Mouse (Mus musculus): ENCODE results near the gene Sh2d5.

The Sh2d5 gene

DNA sequence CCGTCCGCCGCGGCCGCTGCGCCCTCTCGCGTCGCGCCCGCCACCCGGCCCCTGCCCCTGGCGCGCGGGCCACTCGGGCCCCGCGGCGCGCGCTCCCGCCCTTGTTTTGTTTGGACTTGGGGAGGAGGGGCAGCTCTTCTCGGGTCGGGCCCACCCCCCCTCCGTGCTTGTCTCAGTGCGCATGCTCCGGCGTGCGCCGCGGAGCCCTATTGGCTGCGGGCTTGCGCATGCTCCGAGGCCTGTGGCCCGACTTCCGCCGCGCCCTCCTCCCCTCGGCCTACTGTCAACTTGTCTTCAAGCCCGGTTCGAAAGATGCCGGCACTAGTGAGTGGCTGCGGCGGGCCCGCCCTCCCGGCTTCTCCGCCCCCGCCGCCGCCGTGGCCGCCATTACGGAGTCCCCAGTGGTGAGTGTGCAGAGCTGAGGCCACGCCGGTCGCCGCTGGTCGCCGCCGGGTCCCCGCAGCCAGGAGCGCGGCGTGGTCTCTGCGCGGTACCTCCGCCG lies 33.3 kb upstream of the Sh2d5 start:
- peaks cover 17% of the 10 kb centered on the region for H3K36me3 ChIP-seq (ENCODE audit: insufficient read depth, low read length)
- H3K9me3 ChIP-seq (ENCODE audit: low read length): no peaks in the 10 kb centered on the region
- TF ChIP-seq NANOG (IDR thresholded peaks at IDR 0.05; ENCODE audit: borderline replicate concordance, low read length) (no peak), POU5F1 (IDR thresholded peaks at IDR 0.05; ENCODE audit: borderline replicate concordance, low read length) (no peak), CTCF (conservative IDR thresholded peaks at IDR 0.05; ENCODE audit: low read length) (no peak)
- no peaks in the 10 kb centered on the region for H3K27me3 ChIP-seq (ENCODE audit: insufficient read depth, low read length)
- H3K4me1 ChIP-seq (replicated peaks; ENCODE audit: low read depth, low read length): peaks cover 52% of the 10 kb centered on the region
- H3K4me3 ChIP-seq (replicated peaks; ENCODE audit: low read length): peak overlapping the region; percentile 96

DNA sequence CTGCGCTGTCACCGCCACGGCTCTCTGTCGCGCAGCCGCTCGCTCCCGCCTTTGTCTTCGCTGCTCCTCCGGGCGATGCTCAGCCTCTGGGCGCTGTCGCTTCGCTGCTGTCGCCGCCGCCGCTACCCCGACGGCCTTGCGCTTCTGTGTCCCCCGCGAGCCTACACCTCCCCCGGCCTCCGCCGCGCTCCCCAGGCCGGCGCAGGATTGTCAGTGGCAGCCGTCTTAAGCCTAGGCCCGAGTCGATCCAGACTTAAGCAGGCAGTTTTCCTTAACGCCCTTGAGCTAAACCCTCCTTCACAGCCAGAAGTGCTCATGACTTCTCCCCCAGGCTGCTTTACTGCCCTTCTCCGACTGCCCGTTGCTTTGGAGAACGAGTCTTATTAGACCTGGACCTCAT lies 32.8 kb upstream of the Sh2d5 start:
- H3K4me1 ChIP-seq (replicated peaks; ENCODE audit: low read depth, low read length): peaks cover 57% of the 10 kb centered on the region
- no peaks in the 10 kb centered on the region for H3K27me3 ChIP-seq (ENCODE audit: insufficient read depth, low read length)
- H3K4me3 ChIP-seq (replicated peaks; ENCODE audit: low read length): peak overlapping the region; percentile 96
- H3K9me3 ChIP-seq (ENCODE audit: low read length): no peaks in the 10 kb centered on the region
- TF ChIP-seq CTCF (conservative IDR thresholded peaks at IDR 0.05; ENCODE audit: low read length) (no peak), NANOG (IDR thresholded peaks at IDR 0.05; ENCODE audit: borderline replicate concordance, low read length) (no peak), POU5F1 (IDR thresholded peaks at IDR 0.05; ENCODE audit: borderline replicate concordance, low read length) (no peak)
- H3K36me3 ChIP-seq (ENCODE audit: insufficient read depth, low read length): peaks cover 22% of the 10 kb centered on the region

DNA sequence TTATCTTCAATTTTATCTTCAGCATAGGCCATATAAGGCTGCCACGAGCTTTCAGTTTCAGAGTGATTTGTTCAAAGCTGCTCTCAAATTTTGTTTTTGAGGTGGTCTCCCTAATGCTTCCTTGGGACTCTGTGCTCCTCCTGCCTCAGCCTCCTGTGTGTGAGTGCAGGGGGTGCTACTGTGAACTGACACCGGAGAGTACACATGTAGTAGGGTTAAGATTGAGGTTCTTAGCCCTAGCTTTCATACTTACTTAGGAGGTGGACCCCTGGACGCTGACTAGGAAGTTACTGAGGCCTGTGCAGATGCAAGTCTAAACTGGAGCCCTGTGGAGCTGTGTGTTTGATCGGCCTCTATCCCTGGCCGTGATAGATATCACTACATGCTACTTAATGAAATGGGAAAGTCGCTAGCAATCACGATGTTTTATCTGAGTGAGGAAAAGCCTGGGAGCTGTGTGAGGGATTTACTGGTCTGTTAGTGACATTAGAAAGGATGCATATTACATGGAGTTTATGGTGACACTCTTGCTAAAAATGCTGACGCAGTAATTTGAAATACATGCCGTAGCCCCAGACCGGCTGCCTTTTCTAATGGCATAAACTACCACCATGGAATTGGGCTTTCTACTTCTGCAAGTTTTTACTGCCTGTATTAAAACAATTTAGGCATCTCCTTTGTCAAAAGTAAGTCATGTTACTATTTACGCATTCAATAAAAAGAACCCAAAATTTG lies 32.1 kb upstream of the Sh2d5 start:
- H3K4me1 ChIP-seq (replicated peaks; ENCODE audit: low read depth, low read length): peaks cover 64% of the 10 kb centered on the region
- H3K27me3 ChIP-seq (ENCODE audit: insufficient read depth, low read length): no peaks in the 10 kb centered on the region
- peaks cover 28% of the 10 kb centered on the region for H3K36me3 ChIP-seq (ENCODE audit: insufficient read depth, low read length)
- peak overlapping the region; percentile 96 for H3K4me3 ChIP-seq (replicated peaks; ENCODE audit: low read length)
- H3K9me3 ChIP-seq (ENCODE audit: low read length): no peaks in the 10 kb centered on the region
- TF ChIP-seq CTCF (conservative IDR thresholded peaks at IDR 0.05; ENCODE audit: low read length) (no peak), NANOG (IDR thresholded peaks at IDR 0.05; ENCODE audit: borderline replicate concordance, low read length) (no peak), POU5F1 (IDR thresholded peaks at IDR 0.05; ENCODE audit: borderline replicate concordance, low read length) (no peak)

DNA sequence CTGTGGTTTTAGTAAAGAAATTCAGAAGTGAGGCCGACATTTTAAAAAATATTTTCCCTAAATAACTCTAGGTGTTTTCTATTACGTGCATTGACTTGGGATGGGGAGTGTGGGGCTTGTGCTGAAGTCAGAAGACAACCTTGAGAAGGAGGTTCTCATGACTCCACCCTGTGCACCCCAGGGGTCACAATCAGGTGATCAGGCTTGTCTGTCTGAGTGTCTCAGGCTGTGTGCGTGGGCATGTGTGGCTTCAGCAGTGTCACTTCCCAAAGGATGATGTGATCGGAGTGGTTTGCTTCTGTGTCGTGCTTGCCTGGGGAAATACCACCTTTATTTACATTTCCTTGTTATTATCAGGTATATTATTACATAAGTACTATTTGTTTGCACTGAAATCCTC lies 30.9 kb upstream of the Sh2d5 start:
- peaks cover 39% of the 10 kb centered on the region for H3K36me3 ChIP-seq (ENCODE audit: insufficient read depth, low read length)

DNA sequence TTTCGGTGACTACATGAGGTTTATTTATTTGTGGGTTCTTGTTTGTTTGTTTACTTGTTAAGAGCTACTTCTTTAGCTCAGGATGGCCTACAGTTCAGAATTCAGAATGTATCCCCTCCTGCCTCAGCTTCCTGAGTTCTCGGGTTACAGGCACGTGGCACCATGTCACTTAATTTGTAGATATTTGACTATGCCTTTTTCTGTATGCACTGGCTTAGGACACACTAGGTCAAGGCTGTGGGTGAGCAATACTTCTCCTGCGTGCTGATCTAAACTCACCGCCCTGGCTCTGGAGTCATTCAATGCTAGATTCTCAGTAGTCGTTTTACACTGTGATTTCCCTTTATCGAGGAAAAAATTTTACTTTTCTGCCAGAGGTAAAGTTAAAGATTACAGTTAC lies 29.4 kb upstream of the Sh2d5 start:
- TF ChIP-seq CTCF (conservative IDR thresholded peaks at IDR 0.05; ENCODE audit: low read length) (no peak), NANOG (IDR thresholded peaks at IDR 0.05; ENCODE audit: borderline replicate concordance, low read length) (no peak), POU5F1 (IDR thresholded peaks at IDR 0.05; ENCODE audit: borderline replicate concordance, low read length) (no peak)
- no peaks in the 10 kb centered on the region for H3K27me3 ChIP-seq (ENCODE audit: insufficient read depth, low read length)
- H3K4me1 ChIP-seq (replicated peaks; ENCODE audit: low read depth, low read length): peaks cover 62% of the 10 kb centered on the region
- no peak overlapping the region for H3K4me3 ChIP-seq (replicated peaks; ENCODE audit: low read length)
- peaks cover 53% of the 10 kb centered on the region for H3K36me3 ChIP-seq (ENCODE audit: insufficient read depth, low read length)
- no peaks in the 10 kb centered on the region for H3K9me3 ChIP-seq (ENCODE audit: low read length)

More for the DNA sequence above, 30.9 kb upstream of the Sh2d5 start:
- Histone ChIP-seq H3K4me1 (replicated peaks; ENCODE audit: low read depth, low read length) (peaks cover 69% of the 10 kb centered on the region), H3K27me3 (ENCODE audit: insufficient read depth, low read length) (no peaks in the 10 kb centered on the region), H3K4me3 (replicated peaks; ENCODE audit: low read length) (peak overlapping the region; percentile 26; the same call in 1 of the 2 replicates), H3K9me3 (ENCODE audit: low read length) (no peaks in the 10 kb centered on the region)
- TF ChIP-seq POU5F1 (IDR thresholded peaks at IDR 0.05; ENCODE audit: borderline replicate concordance, low read length) (no peak), NANOG (IDR thresholded peaks at IDR 0.05; ENCODE audit: borderline replicate concordance, low read length) (no peak), CTCF (conservative IDR thresholded peaks at IDR 0.05; ENCODE audit: low read length) (no peak)

DNA sequence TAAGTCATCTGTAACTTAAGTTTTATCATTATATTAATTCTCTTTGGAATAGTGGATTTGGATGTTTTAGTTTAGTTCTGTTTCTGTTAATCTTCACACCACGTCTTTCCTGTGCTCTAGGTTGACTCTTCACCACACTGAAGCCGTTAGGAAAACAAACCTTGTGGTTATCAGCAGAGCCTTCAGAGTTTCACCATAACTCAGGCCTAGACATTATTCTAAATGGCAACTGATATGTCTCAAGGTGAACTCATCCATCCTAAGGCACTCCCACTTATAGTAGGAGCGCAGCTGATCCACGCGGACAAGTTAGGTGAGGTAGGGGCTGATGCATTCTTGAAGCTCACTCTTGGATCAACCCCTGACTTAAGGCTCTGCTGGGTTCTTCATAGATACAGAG lies 28.8 kb upstream of the Sh2d5 start:
- Histone ChIP-seq H3K9me3 (ENCODE audit: low read length) (no peaks in the 10 kb centered on the region), H3K4me1 (replicated peaks; ENCODE audit: low read depth, low read length) (peaks cover 59% of the 10 kb centered on the region), H3K36me3 (ENCODE audit: insufficient read depth, low read length) (peaks cover 59% of the 10 kb centered on the region), H3K4me3 (replicated peaks; ENCODE audit: low read length) (no peak overlapping the region), H3K27me3 (ENCODE audit: insufficient read depth, low read length) (no peaks in the 10 kb centered on the region)
- TF ChIP-seq CTCF (conservative IDR thresholded peaks at IDR 0.05; ENCODE audit: low read length) (no peak), NANOG (IDR thresholded peaks at IDR 0.05; ENCODE audit: borderline replicate concordance, low read length) (no peak), POU5F1 (IDR thresholded peaks at IDR 0.05; ENCODE audit: borderline replicate concordance, low read length) (no peak)

DNA sequence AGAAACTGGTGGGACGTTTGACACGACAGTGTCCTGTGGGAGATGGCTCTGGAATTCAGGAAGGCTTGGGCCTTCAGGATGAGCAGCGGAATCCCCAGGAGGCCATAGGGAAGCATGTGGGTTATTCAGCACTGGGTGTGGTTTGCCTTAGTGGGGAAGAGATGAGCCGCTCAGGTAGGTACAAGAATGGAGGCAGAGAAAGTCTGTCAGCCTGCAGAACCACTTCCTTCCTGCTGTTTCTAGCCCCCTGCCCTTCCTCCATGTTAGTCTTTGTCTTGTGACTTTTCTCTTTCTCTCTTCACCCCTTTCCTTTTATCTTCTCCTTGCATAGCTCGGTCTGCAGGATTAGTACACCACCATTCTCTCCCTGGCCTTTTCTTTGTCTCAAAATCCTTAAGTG lies 27.8 kb upstream of the Sh2d5 start:
- no peak overlapping the region for H3K4me3 ChIP-seq (replicated peaks; ENCODE audit: low read length)
- H3K27me3 ChIP-seq (ENCODE audit: insufficient read depth, low read length): no peaks in the 10 kb centered on the region
- no peak for TF ChIP-seq CTCF (conservative IDR thresholded peaks at IDR 0.05; ENCODE audit: low read length)
- no peak for TF ChIP-seq POU5F1 (IDR thresholded peaks at IDR 0.05; ENCODE audit: borderline replicate concordance, low read length)
- no peak for TF ChIP-seq NANOG (IDR thresholded peaks at IDR 0.05; ENCODE audit: borderline replicate concordance, low read length)
- H3K9me3 ChIP-seq (ENCODE audit: low read length): no peaks in the 10 kb centered on the region
- peaks cover 68% of the 10 kb centered on the region for H3K36me3 ChIP-seq (ENCODE audit: insufficient read depth, low read length)
- peaks cover 59% of the 10 kb centered on the region for H3K4me1 ChIP-seq (replicated peaks; ENCODE audit: low read depth, low read length)

DNA sequence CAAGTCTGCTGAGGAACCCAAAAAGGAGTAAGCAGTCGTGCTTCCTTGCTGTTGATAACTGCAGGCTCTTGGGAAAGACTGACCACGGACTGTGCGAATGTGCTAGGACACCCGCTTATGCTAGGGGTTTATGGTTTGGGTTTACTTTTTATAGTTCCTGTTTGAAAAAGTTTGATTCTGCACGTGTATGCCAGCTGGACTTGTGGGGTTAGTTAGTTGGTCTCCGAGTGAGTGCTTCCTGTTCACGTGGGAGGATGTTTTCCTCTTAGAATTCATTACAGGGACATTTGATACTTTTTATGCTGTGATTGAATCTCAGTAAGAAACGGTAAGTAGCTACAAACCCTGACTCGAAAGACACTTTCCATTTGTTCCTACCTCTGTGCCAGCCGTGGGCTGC lies 26.6 kb upstream of the Sh2d5 start:
- Histone ChIP-seq H3K4me3 (replicated peaks; ENCODE audit: low read length) (no peak overlapping the region), H3K4me1 (replicated peaks; ENCODE audit: low read depth, low read length) (peaks cover 50% of the 10 kb centered on the region), H3K9me3 (ENCODE audit: low read length) (no peaks in the 10 kb centered on the region), H3K27me3 (ENCODE audit: insufficient read depth, low read length) (no peaks in the 10 kb centered on the region), H3K36me3 (ENCODE audit: insufficient read depth, low read length) (peaks cover 74% of the 10 kb centered on the region)
- TF ChIP-seq NANOG (IDR thresholded peaks at IDR 0.05; ENCODE audit: borderline replicate concordance, low read length): no peak
- TF ChIP-seq POU5F1 (IDR thresholded peaks at IDR 0.05; ENCODE audit: borderline replicate concordance, low read length): no peak
- TF ChIP-seq CTCF (conservative IDR thresholded peaks at IDR 0.05; ENCODE audit: low read length): no peak

All from E14TG2a.4 (cell line).